ENCODE assay signal across 13 mouse cellular contexts in the genomic region with DNA sequence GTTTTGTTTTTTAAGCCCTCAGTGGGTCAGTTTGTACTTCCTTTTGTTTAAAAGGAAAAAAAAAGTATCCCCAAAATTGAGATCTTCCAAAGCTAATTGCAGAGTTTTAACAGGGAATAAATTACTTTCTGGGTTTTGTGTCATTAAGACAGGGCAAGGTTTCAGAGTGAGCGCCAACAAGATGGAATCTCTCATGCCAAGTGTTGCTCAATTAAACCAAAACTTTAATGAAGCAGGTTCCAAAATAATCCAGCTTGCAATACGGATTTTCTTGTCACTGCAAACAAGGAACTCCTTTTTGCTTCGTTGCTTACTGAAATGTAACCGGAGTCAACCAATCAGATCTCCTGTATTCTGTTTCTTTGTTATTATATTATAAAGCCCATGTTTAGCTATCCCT.
"Had no signal": no experiment of that assay in that cellular context is flagged by ENCODE, and none has a peak within 500 bp of the region (broad histone marks: within the 10 kb centered on the region; RNA-seq: fewer than 3 reads in every experiment).

No protein-coding gene starts in this region.

- H3K27ac ChIP-seq: midbrain, embryonic 13.5 days; neural tube, embryonic 12.5 days; stomach, embryonic 15.5 days; stomach, postnatal 0 days had no signal

- H3K4me1 ChIP-seq: neural tube, embryonic 12.5 days; stomach, embryonic 15.5 days had no signal

- H3K9me3 ChIP-seq: neural tube, embryonic 12.5 days; stomach, embryonic 15.5 days had no signal

- H3K27me3 ChIP-seq: neural tube, embryonic 12.5 days; stomach, embryonic 15.5 days had no signal

- H3K4me2 ChIP-seq: lung, embryonic 14.5 days; midbrain, embryonic 11.5 days; midbrain, embryonic 13.5 days; neural tube, embryonic 12.5 days; stomach, embryonic 15.5 days had no signal

- H3K36me3 ChIP-seq: midbrain, embryonic 13.5 days; neural tube, embryonic 12.5 days; stomach, embryonic 15.5 days had no signal

- H3K9ac ChIP-seq: lung, embryonic 14.5 days; midbrain, embryonic 13.5 days; neural tube, embryonic 12.5 days; stomach, embryonic 15.5 days had no signal

- DNase-seq: lung, adult 18-20 months; lung, embryonic 14.5 days; lung, postnatal 10 days; lung, postnatal 4 days; right cerebral cortex, postnatal 14 days; thymus, adult 2 months; thymus, postnatal 25 days; thymus, postnatal 4 days had no signal

- H3K4me3 ChIP-seq: midbrain, embryonic 13.5 days; neural tube, embryonic 12.5 days; stomach, embryonic 15.5 days had no signal
